Mouse (Mus musculus): ENCODE measurements around the gene Gm4565. TPM values are rescaled to one million over a fixed set of nuclear protein-coding genes. Genes with fewer than 3 reads are reported as not detected.

The Gm4565 gene
- total RNA-seq (2023): not detected

GRCm38 (mm10) chr7:22588027-22588426, at the start of gene Gm4565:
Gene Gm4565 (minus strand): TSS chr7:22588127.

GRCm38 (mm10) chr7:22565243-22565642, 22.7 kb downstream of the Gm4565 start, which contains the start of gene Gm4201:
Gene Gm4201 (minus strand): TSS chr7:22565343.

GRCm38 (mm10) chr7:22534787-22535186, 53.1 kb downstream of the Gm4565 start, which contains the start of gene Gm8677:
Gene Gm8677 (minus strand): TSS chr7:22534887.

Other genes starting within 250 kb of the Gm4565 start
- not detected for gene Gm8660, start 217.1 kb downstream of the Gm4565 start, total RNA-seq (2023)
- gene Vmn1r148, start 174.5 kb downstream of the Gm4565 start, total RNA-seq (2023): not detected
- gene Vmn1r149, start 149.9 kb downstream of the Gm4565 start, total RNA-seq (2023): not detected
- gene Gm10665, start 124.1 kb downstream of the Gm4565 start, total RNA-seq (2023): not detected
- not detected for gene Vmn1r151, start 88.4 kb downstream of the Gm4565 start, total RNA-seq (2023)
- not detected for gene Vmn1r152, start 65.2 kb downstream of the Gm4565 start, total RNA-seq (2023)
- gene Gm8677, start 53.2 kb downstream of the Gm4565 start, total RNA-seq (2023): not detected
- gene Gm4201, start 22.8 kb downstream of the Gm4565 start, total RNA-seq (2023): not detected
- not detected for gene Vmn1r155, start 69.9 kb upstream of the Gm4565 start, total RNA-seq (2023)
- gene Gm8693, start 104.2 kb upstream of the Gm4565 start, total RNA-seq (2023): not detected
- not detected for gene Gm4567, start 131.6 kb upstream of the Gm4565 start, total RNA-seq (2023)
- gene Vmn1r157, start 173.6 kb upstream of the Gm4565 start, total RNA-seq (2023): not detected
- gene Vmn1r158, start 202.7 kb upstream of the Gm4565 start, total RNA-seq (2023): not detected

All from T-cell, adult 66 days (primary cell).